Mouse (Mus musculus) limb, embryonic 11.5 days (tissue): ENCODE data around the gene Tprn. TPM values are rescaled to one million over a fixed set of nuclear protein-coding genes. Genes with fewer than 3 reads are reported as not detected.

ENCODE experiments used
- ATAC-seq: fragments of 200-750 bp; cut with Nextera tagmentation; 2 replicates; pipeline ENCODE4 v1.8.0; 2017; ENCODE audit warnings: low read depth; ENCODE audit not compliant: insufficient number of reproducible peaks, low FRiP score, low TSS enrichment
- DNase-seq: peaks from one replicate; pipeline ENCODE4 v3.0.0-alpha.2; 2015; ENCODE audit warnings: low spot score
- H3K27ac ChIP-seq: fragments of 300-500 bp; sonication (generic); replicated peaks from 2 replicates; pipeline ENCODE4 v1.5.1; 2014; ENCODE audit warnings: low read depth, mild to moderate bottlenecking, low read length
- H3K27me3 ChIP-seq: fragments of 300-500 bp; sonication (generic); 2 replicates; pipeline ENCODE4 v1.6.1; 2014; ENCODE audit warnings: mild to moderate bottlenecking, low read length, mixed read lengths; ENCODE audit not compliant: control insufficient read depth, insufficient read depth
- H3K36me3 ChIP-seq: fragments of 300-500 bp; sonication (generic); 2 replicates; pipeline ENCODE4 v1.6.1; 2014; ENCODE audit warnings: mild to moderate bottlenecking, low read length, moderate library complexity, mixed read lengths; ENCODE audit not compliant: control insufficient read depth, insufficient read depth
- H3K4me1 ChIP-seq: fragments of 300-500 bp; sonication (generic); 2 replicates; pipeline ENCODE4 v1.6.1; 2014; ENCODE audit warnings: low read length, mixed read lengths; ENCODE audit not compliant: control insufficient read depth, insufficient read depth
- H3K4me2 ChIP-seq: fragments of 300-500 bp; sonication (generic); 2 replicates; pipeline ENCODE4 v1.6.1; 2014; ENCODE audit warnings: low read depth, mild to moderate bottlenecking, moderate library complexity; ENCODE audit not compliant: severe bottlenecking
- H3K4me3 ChIP-seq: fragments of 300-500 bp; sonication (generic); 2 replicates; pipeline ENCODE4 v1.5.1; 2014; ENCODE audit warnings: low read depth, low read length
- H3K9ac ChIP-seq: fragments of 300-500 bp; sonication (generic); 2 replicates; pipeline ENCODE4 v1.6.1; 2014; ENCODE audit warnings: mild to moderate bottlenecking, low read length
- H3K9me3 ChIP-seq: fragments of 300-500 bp; sonication (generic); 2 replicates; pipeline ENCODE4 v1.6.1; 2016; ENCODE audit warnings: low read length; ENCODE audit not compliant: control insufficient read depth
- WGBS: fragments of 180-500 bp; shearing (Covaris S2); extraction: QIAGEN DNeasy Blood & Tissue Kit; methylation state at CpG from one replicate; pipeline ENCODE4 v1.1.7; 2014; 5-methylcytosine and 5-hydroxymethylcytosine counted together
- polyA plus RNA-seq: library from polyadenylated mRNA; unstranded; fragments of >200 nt; fragmentation: Nextera tagmentation; extraction: Ambion mirVana; gene quantifications from 2 replicates; pipeline ENCODE4 v1.2.1, GENCODE M21; 2014

The Tprn gene
- 5.6 and 5.7 TPM in 2 replicates for polyA plus RNA-seq

DNA sequence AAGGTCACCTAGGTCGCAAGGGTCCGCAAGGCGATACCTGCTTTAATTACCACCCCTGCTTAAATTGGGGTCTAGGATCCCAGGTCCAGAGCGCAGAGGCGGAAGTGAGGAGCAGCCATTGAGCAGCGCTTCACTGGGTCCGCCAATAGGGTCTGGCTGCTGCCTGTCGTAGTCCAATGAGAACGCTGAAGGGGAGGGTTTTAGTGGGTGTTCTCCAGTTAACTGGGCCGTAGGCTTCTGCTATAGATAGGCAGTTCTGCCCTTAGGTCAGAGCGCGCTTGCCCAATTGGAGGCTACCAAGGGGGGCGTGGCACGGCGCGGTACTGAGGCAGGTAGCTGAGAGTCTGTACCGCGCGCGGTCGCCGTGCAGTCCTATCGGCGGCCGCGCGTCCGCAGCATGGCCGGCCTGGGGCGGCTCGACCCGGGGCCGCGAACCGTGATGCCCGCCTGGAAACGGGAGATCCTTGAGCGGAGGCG, at the start of gene Tprn:
TSS of gene Tprn (plus strand) at position 328 of the 477 bp plus-strand sequence.
- H3K27me3 ChIP-seq: peaks cover 19% of the 10 kb centered on the region
- peak within 1 kb of the TSS; percentile 74 for H3K4me3 ChIP-seq
- H3K9ac ChIP-seq: peak within 1 kb of the TSS; percentile 58
- H3K27ac ChIP-seq: no peak within 1 kb of the TSS
- no peaks in the 10 kb centered on the region for H3K9me3 ChIP-seq
- peak; percentile 94 for DNase-seq
- ATAC-seq: peak; percentile 99
- WGBS: under 1% methylated on average over 39 of the region's 39 CpGs
- H3K36me3 ChIP-seq: no peaks in the 10 kb centered on the region
- H3K4me1 ChIP-seq: peaks cover 9% of the 10 kb centered on the region
- H3K4me2 ChIP-seq: peak within 1 kb of the TSS; percentile 99

DNA sequence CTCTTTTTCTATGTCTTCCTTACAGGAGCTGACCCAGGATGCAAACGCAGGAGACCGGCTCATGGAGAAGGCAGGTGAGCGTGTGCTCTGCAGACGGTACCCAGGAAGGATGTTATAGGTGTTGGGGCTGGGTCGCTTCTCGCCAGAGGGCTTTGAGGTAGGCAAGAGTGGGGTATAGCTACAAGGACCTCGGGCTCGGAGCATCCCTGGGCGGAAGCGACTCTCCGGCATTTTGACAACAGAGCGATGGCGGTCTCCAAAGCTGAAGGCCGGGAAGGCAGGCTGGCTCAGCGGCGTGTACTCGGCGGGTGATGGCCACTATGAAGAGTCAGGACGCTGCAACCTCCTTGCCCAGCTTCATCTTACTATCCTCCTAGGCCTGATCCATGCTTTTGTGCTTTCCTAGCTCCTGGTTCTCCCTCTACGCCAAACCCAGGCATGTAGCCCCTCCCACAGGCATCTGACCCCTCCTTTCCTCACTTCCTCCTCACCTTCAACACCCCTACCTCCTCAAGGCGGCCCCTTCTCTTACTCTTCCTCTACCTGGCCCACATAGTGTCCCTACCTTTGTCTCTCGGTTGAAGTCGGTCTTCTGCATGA, 49.1 kb upstream of the Tprn start:
- no peak overlapping the region for H3K9ac ChIP-seq
- WGBS: 65% methylated on average over 23 of the region's 23 CpGs
- no peaks in the 10 kb centered on the region for H3K9me3 ChIP-seq
- DNase-seq: no peak
- H3K4me3 ChIP-seq: no peak overlapping the region
- ATAC-seq: no peak
- H3K36me3 ChIP-seq: 0 out of 2 replicates have a peak, but pooled peaks cover 2% of the 10 kb centered on the region
- no peak overlapping the region for H3K4me2 ChIP-seq
- H3K27me3 ChIP-seq: no peaks in the 10 kb centered on the region
- no peak overlapping the region for H3K27ac ChIP-seq
- H3K4me1 ChIP-seq: peaks cover 10% of the 10 kb centered on the region

DNA sequence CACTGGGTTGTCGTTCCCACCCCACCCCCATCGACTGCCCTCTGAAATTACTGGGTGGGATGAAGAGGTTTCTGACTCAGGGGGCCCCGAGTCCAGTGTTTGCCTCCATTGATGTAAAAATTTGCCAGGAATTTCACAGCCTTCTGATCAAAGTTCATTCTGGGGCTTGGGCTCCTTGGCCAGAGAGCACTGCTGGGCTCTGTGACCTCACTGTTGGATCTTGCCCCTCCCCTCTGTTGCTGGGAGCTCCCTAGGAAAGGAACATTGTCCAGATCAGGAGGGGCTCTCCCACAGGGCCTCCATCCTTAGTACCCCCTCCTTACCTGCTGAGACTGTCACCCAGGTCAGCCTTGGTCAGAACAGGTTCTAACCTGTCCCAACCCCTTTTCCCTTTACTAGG, 48.0 kb upstream of the Tprn start, which contains the start of gene Stpg3:
TSS of gene Stpg3 (minus strand) at position 194 of the 400 bp plus-strand sequence.
- H3K9ac ChIP-seq: no peak within 1 kb of the TSS
- H3K36me3 ChIP-seq: no peaks in the 10 kb centered on the region
- H3K27me3 ChIP-seq: no peaks in the 10 kb centered on the region
- H3K4me1 ChIP-seq: peaks cover 10% of the 10 kb centered on the region
- ATAC-seq (no peak), DNase-seq (no peak)
- H3K27ac ChIP-seq: no peak within 1 kb of the TSS
- no peak within 1 kb of the TSS for H3K4me2 ChIP-seq
- no peaks in the 10 kb centered on the region for H3K9me3 ChIP-seq
- 82% methylated on average over 3 of the region's 3 CpGs for WGBS
- no peak within 1 kb of the TSS for H3K4me3 ChIP-seq

DNA sequence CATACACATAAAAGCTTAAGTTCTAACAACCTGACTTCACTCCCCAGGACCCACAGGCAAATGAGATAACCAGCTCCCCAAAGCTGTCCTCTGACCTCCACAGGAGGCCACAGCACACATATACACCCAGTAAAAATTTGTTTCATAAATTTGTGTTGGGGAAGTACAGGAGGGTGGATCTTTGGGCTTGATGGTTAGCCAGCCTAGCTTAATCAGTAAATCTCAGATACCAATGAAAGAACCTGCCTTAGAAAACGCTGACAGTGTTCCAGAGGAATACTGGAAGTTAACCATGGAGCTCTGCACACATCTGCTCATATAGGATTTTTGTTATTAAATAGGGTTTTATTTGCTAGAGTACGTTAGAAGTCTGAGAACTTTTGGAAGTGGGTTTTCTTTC, 44.8 kb upstream of the Tprn start:
- no peak overlapping the region for H3K27ac ChIP-seq

DNA sequence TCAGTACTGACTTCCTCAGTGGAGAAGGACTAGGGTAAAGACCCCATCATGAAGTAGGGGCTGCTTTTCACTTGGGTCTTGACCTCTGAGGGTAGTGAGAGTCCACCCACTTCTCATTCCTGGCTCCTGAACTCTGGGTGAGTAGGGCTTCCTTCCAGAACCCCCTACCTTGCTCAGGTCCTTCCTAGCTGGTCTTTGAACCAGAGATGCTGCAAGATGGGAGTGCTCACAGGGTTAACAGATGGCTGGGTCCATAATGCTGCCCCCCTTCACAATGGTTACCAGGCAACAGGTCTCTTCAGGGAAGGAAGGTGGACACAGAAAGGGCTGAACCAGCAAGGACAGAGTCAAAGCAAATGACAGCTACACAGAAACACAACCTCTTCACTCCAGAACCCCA, 44.0 kb upstream of the Tprn start, which contains the start of gene Fam166a:
TSS of gene Fam166a (plus strand) at position 301 of the 400 bp plus-strand sequence.
- Histone ChIP-seq H3K9me3 (no peaks in the 10 kb centered on the region), H3K36me3 (peaks cover 2% of the 10 kb centered on the region; the same call in 1 of the 2 replicates), H3K27ac (no peak within 1 kb of the TSS), H3K27me3 (no peaks in the 10 kb centered on the region), H3K9ac (no peak within 1 kb of the TSS), H3K4me1 (peaks cover 3% of the 10 kb centered on the region; the same call in 1 of the 2 replicates), H3K4me2 (no peak within 1 kb of the TSS), H3K4me3 (no peak within 1 kb of the TSS)
- DNase-seq (no peak), ATAC-seq (no peak)

More for the DNA sequence above, 44.8 kb upstream of the Tprn start:
- no peak overlapping the region for H3K4me3 ChIP-seq
- no peak overlapping the region for H3K9ac ChIP-seq
- H3K27me3 ChIP-seq: no peaks in the 10 kb centered on the region
- DNase-seq (no peak), ATAC-seq (no peak)
- H3K9me3 ChIP-seq: no peaks in the 10 kb centered on the region
- H3K36me3 ChIP-seq: peaks cover 2% of the 10 kb centered on the region; the same call in 1 of the 2 replicates
- H3K4me1 ChIP-seq: no peaks in the 10 kb centered on the region
- 60% methylated on average over 2 of the region's 2 CpGs for WGBS
- no peak overlapping the region for H3K4me2 ChIP-seq

DNA sequence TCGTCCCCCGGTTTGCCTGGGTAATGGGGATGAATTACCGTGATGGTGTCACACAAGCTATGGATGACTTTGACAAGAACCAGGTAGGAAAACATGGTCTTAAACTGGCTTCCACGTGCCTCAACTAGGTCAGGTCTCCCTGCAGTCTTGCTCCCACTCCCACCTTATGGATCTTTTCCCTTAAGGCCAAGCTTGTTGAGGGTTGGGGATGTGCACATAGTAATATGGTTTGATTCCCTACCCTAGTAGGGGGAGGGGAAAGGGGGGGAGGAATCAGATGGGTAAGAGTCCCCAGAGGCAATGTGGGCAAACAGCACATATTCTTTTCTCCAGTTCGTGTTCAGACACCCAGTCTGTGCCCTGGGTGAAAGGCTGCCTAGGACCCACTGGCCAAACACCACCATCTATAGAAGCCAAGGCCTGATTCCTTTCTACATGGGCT, 41.1 kb upstream of the Tprn start:
- Histone ChIP-seq H3K4me3 (no peak overlapping the region), H3K27ac (no peak overlapping the region), H3K9me3 (no peaks in the 10 kb centered on the region), H3K4me2 (no peak overlapping the region), H3K27me3 (no peaks in the 10 kb centered on the region), H3K4me1 (peaks cover 8% of the 10 kb centered on the region), H3K36me3 (peaks cover 2% of the 10 kb centered on the region; the same call in 1 of the 2 replicates), H3K9ac (no peak overlapping the region)
- WGBS: 69% methylated on average over 5 of the region's 5 CpGs
- no peak for ATAC-seq
- no peak for DNase-seq

DNA sequence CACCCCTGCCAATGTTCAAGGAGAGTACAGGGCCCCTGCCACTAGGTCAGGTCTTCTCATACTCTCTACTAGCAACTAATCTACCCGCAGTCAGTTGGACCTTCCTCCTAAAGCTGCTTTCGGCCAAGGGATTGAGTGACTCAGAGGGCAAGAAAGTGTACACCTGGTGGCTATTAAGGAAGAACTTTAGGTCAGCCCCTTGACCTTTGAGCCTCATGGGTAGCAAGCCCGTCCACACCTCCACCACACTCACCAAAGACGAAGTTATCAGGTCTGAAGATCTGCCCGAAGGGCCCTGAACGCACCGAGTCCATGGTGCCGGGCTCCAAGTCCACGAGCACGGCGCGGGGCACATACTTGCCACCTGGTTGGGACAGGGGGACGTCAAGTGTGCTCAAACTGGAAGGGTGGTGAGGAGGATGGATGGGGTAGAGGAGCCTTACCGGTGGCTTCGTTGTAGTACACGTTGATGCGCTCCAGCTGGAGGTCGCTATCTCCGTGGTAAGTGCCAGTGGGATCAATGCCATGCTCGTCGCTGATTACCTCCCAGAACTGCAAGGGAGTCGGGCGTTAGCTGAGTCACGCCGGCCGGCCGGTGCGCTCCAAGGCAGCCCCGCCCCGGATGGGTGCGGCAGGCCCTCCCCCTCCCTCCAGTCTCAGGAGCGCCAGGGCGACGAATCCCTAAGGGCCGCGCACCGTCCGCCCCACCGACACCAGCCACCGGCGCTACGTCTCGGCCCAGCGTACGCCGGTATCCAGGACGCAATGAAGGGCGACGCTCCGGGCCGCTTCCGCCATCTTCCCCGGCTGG, 38.5 kb upstream of the Tprn start:
- WGBS: 1% methylated on average over 53 of the region's 53 CpGs
- Histone ChIP-seq H3K4me2 (peak overlapping the region; percentile 93), H3K27me3 (no peaks in the 10 kb centered on the region), H3K36me3 (peaks cover 2% of the 10 kb centered on the region; the same call in 1 of the 2 replicates), H3K9me3 (no peaks in the 10 kb centered on the region), H3K4me3 (peak overlapping the region; percentile 85), H3K4me1 (peaks cover 8% of the 10 kb centered on the region), H3K9ac (peak overlapping the region; percentile 82), H3K27ac (peak overlapping the region; percentile 88)
- ATAC-seq (peak; percentile 16), DNase-seq (peak; percentile 36)

DNA sequence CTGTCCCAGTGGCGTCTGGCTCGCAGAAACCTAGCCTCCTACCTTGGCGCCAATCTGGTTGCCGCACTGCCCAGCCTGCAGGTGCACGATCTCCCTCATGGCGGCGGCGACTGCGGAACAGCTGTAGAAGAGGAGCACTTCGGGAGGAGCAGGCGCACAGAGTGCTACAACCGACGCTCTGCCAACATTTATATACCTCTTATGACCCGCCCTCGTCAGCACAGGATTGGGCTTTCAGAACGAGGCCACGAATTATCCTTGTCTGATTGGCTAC, 38.0 kb upstream of the Tprn start, which contains the start of gene Tubb4b:
TSS of gene Tubb4b (minus strand) at position 211 of the 274 bp plus-strand sequence.
- peak within 1 kb of the TSS; percentile 96 for H3K27ac ChIP-seq
- ATAC-seq (no peak), DNase-seq (no peak)
- H3K27me3 ChIP-seq: no peaks in the 10 kb centered on the region
- WGBS: under 1% methylated on average over 17 of the region's 17 CpGs
- peaks cover 2% of the 10 kb centered on the region; the same call in 1 of the 2 replicates for H3K36me3 ChIP-seq
- peak within 1 kb of the TSS; percentile 93 for H3K4me2 ChIP-seq
- H3K4me3 ChIP-seq: peak within 1 kb of the TSS; percentile 85
- no peaks in the 10 kb centered on the region for H3K9me3 ChIP-seq
- peak within 1 kb of the TSS; percentile 82 for H3K9ac ChIP-seq
- peaks cover 8% of the 10 kb centered on the region for H3K4me1 ChIP-seq
